Mouse (Mus musculus): ENCODE results near the gene F830045P16Rik. TPM values are rescaled to one million over a fixed set of nuclear protein-coding genes. Genes with fewer than 3 reads are reported as not detected.
A peak's percentile ranks its signal among the peaks of the same experiment; 100 is the strongest.

F830045P16Rik gene
- polyA plus RNA-seq, 1 experiment from 2014 or later = 0.39 TPM

GRCm38 (mm10) chr2:129556081-129556480 is 19.7 kb upstream of the F830045P16Rik start:
- Histone ChIP-seq H3K27ac (replicated peaks; ENCODE audit: low read depth, low read length) (no peak overlapping the region), H3K36me3 (ENCODE audit: control insufficient read depth, insufficient read depth, low read length) (no peaks in the 10 kb centered on the region), H3K9ac (ENCODE audit: low read depth, low read length) (no peak overlapping the region), H3K4me2 (ENCODE audit: low read depth, low read length) (no peak overlapping the region), H3K4me1 (ENCODE audit: control insufficient read depth, insufficient read depth, low read length) (no peaks in the 10 kb centered on the region), H3K27me3 (replicated peaks; ENCODE audit: control insufficient read depth, insufficient read depth, low read length) (no peaks in the 10 kb centered on the region), H3K4me3 (ENCODE audit: low read depth, low read length) (no peak overlapping the region), H3K9me3 (ENCODE audit: control insufficient read depth, low read length) (no peaks in the 10 kb centered on the region)
- WGBS = 57% methylated on average over 6 of the region's 6 CpGs
- ATAC-seq (ENCODE audit: low read depth) (no peak), DNase-seq (ENCODE audit: low spot score) (no peak)

GRCm38 (mm10) chr2:129550781-129551180 is 14.4 kb upstream of the F830045P16Rik start:
- H3K9me3 ChIP-seq (ENCODE audit: control insufficient read depth, low read length) = no peaks in the 10 kb centered on the region
- no peak overlapping the region for H3K4me2 ChIP-seq (ENCODE audit: low read depth, low read length)
- no peak overlapping the region for H3K4me3 ChIP-seq (ENCODE audit: low read depth, low read length)
- H3K36me3 ChIP-seq (ENCODE audit: control insufficient read depth, insufficient read depth, low read length) = no peaks in the 10 kb centered on the region
- no peaks in the 10 kb centered on the region for H3K27me3 ChIP-seq (replicated peaks; ENCODE audit: control insufficient read depth, insufficient read depth, low read length)
- H3K9ac ChIP-seq (ENCODE audit: low read depth, low read length) = no peak overlapping the region
- no peak for ATAC-seq (ENCODE audit: low read depth)
- 63% methylated on average over 2 of the region's 2 CpGs for WGBS
- no peak for DNase-seq (ENCODE audit: low spot score)
- no peak overlapping the region for H3K27ac ChIP-seq (replicated peaks; ENCODE audit: low read depth, low read length)
- no peaks in the 10 kb centered on the region for H3K4me1 ChIP-seq (ENCODE audit: control insufficient read depth, insufficient read depth, low read length)

GRCm38 (mm10) chr2:129549537-129550135 is 13.2 kb upstream of the F830045P16Rik start:
- Histone ChIP-seq H3K9me3 (ENCODE audit: control insufficient read depth, low read length) (no peaks in the 10 kb centered on the region), H3K4me2 (ENCODE audit: low read depth, low read length) (no peak overlapping the region), H3K36me3 (ENCODE audit: control insufficient read depth, insufficient read depth, low read length) (no peaks in the 10 kb centered on the region), H3K4me3 (ENCODE audit: low read depth, low read length) (no peak overlapping the region), H3K27ac (replicated peaks; ENCODE audit: low read depth, low read length) (no peak overlapping the region), H3K4me1 (ENCODE audit: control insufficient read depth, insufficient read depth, low read length) (no peaks in the 10 kb centered on the region), H3K27me3 (replicated peaks; ENCODE audit: control insufficient read depth, insufficient read depth, low read length) (no peaks in the 10 kb centered on the region), H3K9ac (ENCODE audit: low read depth, low read length) (no peak overlapping the region)
- WGBS = 63% methylated on average over 9 of the region's 9 CpGs
- DNase-seq (ENCODE audit: low spot score) (no peak), ATAC-seq (ENCODE audit: low read depth) (no peak)

- ATAC-seq (ENCODE audit: low read depth) = no peak
- H3K4me2 ChIP-seq (ENCODE audit: low read depth, low read length) = no peak overlapping the region
- no peaks in the 10 kb centered on the region for H3K9me3 ChIP-seq (ENCODE audit: control insufficient read depth, low read length)
- no peak overlapping the region for H3K4me3 ChIP-seq (ENCODE audit: low read depth, low read length)
- H3K27ac ChIP-seq (replicated peaks; ENCODE audit: low read depth, low read length) = no peak overlapping the region
- DNase-seq (ENCODE audit: low spot score) = no peak
- no peak overlapping the region for H3K9ac ChIP-seq (ENCODE audit: low read depth, low read length)
- 61% methylated on average over 3 of the region's 3 CpGs for WGBS
- no peaks in the 10 kb centered on the region for H3K36me3 ChIP-seq (ENCODE audit: control insufficient read depth, insufficient read depth, low read length)
- no peaks in the 10 kb centered on the region for H3K4me1 ChIP-seq (ENCODE audit: control insufficient read depth, insufficient read depth, low read length)
- no peaks in the 10 kb centered on the region for H3K27me3 ChIP-seq (replicated peaks; ENCODE audit: control insufficient read depth, insufficient read depth, low read length)
These were observed 10.4 kb upstream of the F830045P16Rik start for GRCm38 (mm10) chr2:129546772-129547171.

GRCm38 (mm10) chr2:129545596-129545995 is 9.2 kb upstream of the F830045P16Rik start:
- DNase-seq (ENCODE audit: low spot score) (no peak), ATAC-seq (ENCODE audit: low read depth) (no peak)
- no peak overlapping the region for H3K4me2 ChIP-seq (ENCODE audit: low read depth, low read length)
- WGBS = 68% methylated on average over 7 of the region's 7 CpGs
- no peaks in the 10 kb centered on the region for H3K4me1 ChIP-seq (ENCODE audit: control insufficient read depth, insufficient read depth, low read length)
- H3K36me3 ChIP-seq (ENCODE audit: control insufficient read depth, insufficient read depth, low read length) = no peaks in the 10 kb centered on the region
- no peak overlapping the region for H3K4me3 ChIP-seq (ENCODE audit: low read depth, low read length)
- H3K9ac ChIP-seq (ENCODE audit: low read depth, low read length) = no peak overlapping the region
- no peaks in the 10 kb centered on the region for H3K9me3 ChIP-seq (ENCODE audit: control insufficient read depth, low read length)
- H3K27ac ChIP-seq (replicated peaks; ENCODE audit: low read depth, low read length) = no peak overlapping the region
- H3K27me3 ChIP-seq (replicated peaks; ENCODE audit: control insufficient read depth, insufficient read depth, low read length) = no peaks in the 10 kb centered on the region

GRCm38 (mm10) chr2:129544919-129545318 is 8.5 kb upstream of the F830045P16Rik start:
- DNase-seq (ENCODE audit: low spot score) (no peak), ATAC-seq (ENCODE audit: low read depth) (no peak)
- Histone ChIP-seq H3K27me3 (replicated peaks; ENCODE audit: control insufficient read depth, insufficient read depth, low read length) (no peaks in the 10 kb centered on the region), H3K27ac (replicated peaks; ENCODE audit: low read depth, low read length) (no peak overlapping the region), H3K4me1 (ENCODE audit: control insufficient read depth, insufficient read depth, low read length) (no peaks in the 10 kb centered on the region), H3K9ac (ENCODE audit: low read depth, low read length) (no peak overlapping the region), H3K4me2 (ENCODE audit: low read depth, low read length) (no peak overlapping the region), H3K36me3 (ENCODE audit: control insufficient read depth, insufficient read depth, low read length) (no peaks in the 10 kb centered on the region), H3K4me3 (ENCODE audit: low read depth, low read length) (no peak overlapping the region), H3K9me3 (ENCODE audit: control insufficient read depth, low read length) (no peaks in the 10 kb centered on the region)
- 77% methylated on average over 3 of the region's 3 CpGs for WGBS

GRCm38 (mm10) chr2:129544448-129544847 is 8.0 kb upstream of the F830045P16Rik start:
- H3K27ac ChIP-seq (replicated peaks; ENCODE audit: low read depth, low read length) = no peak overlapping the region
- H3K36me3 ChIP-seq (ENCODE audit: control insufficient read depth, insufficient read depth, low read length) = no peaks in the 10 kb centered on the region
- no peak overlapping the region for H3K9ac ChIP-seq (ENCODE audit: low read depth, low read length)
- H3K4me2 ChIP-seq (ENCODE audit: low read depth, low read length) = no peak overlapping the region
- no peaks in the 10 kb centered on the region for H3K9me3 ChIP-seq (ENCODE audit: control insufficient read depth, low read length)
- peak; percentile 78; the same call in 1 of the 2 replicates for ATAC-seq (ENCODE audit: low read depth)
- H3K27me3 ChIP-seq (replicated peaks; ENCODE audit: control insufficient read depth, insufficient read depth, low read length) = no peaks in the 10 kb centered on the region
- WGBS = 26% methylated on average over 4 of the region's 4 CpGs
- no peaks in the 10 kb centered on the region for H3K4me1 ChIP-seq (ENCODE audit: control insufficient read depth, insufficient read depth, low read length)
- DNase-seq (ENCODE audit: low spot score) = peak; percentile 62
- H3K4me3 ChIP-seq (ENCODE audit: low read depth, low read length) = no peak overlapping the region

- no peak overlapping the region for H3K4me3 ChIP-seq (ENCODE audit: low read depth, low read length)
- H3K9ac ChIP-seq (ENCODE audit: low read depth, low read length) = no peak overlapping the region
- H3K27ac ChIP-seq (replicated peaks; ENCODE audit: low read depth, low read length) = no peak overlapping the region
- no peaks in the 10 kb centered on the region for H3K4me1 ChIP-seq (ENCODE audit: control insufficient read depth, insufficient read depth, low read length)
- no peak for ATAC-seq (ENCODE audit: low read depth)
- DNase-seq (ENCODE audit: low spot score) = no peak
- no peaks in the 10 kb centered on the region for H3K36me3 ChIP-seq (ENCODE audit: control insufficient read depth, insufficient read depth, low read length)
- no peak overlapping the region for H3K4me2 ChIP-seq (ENCODE audit: low read depth, low read length)
- H3K27me3 ChIP-seq (replicated peaks; ENCODE audit: control insufficient read depth, insufficient read depth, low read length) = no peaks in the 10 kb centered on the region
- 78% methylated on average over 3 of the region's 3 CpGs for WGBS
- H3K9me3 ChIP-seq (ENCODE audit: control insufficient read depth, low read length) = no peaks in the 10 kb centered on the region
These were observed 3.6 kb upstream of the F830045P16Rik start for GRCm38 (mm10) chr2:129540036-129540435.

GRCm38 (mm10) chr2:129539175-129539574 is 2.8 kb upstream of the F830045P16Rik start:
- WGBS = 52% methylated on average over 4 of the region's 4 CpGs
- DNase-seq (ENCODE audit: low spot score) = no peak
- H3K27me3 ChIP-seq (replicated peaks; ENCODE audit: control insufficient read depth, insufficient read depth, low read length) = no peaks in the 10 kb centered on the region
- no peaks in the 10 kb centered on the region for H3K36me3 ChIP-seq (ENCODE audit: control insufficient read depth, insufficient read depth, low read length)
- no peak overlapping the region for H3K4me2 ChIP-seq (ENCODE audit: low read depth, low read length)
- H3K4me3 ChIP-seq (ENCODE audit: low read depth, low read length) = no peak overlapping the region
- H3K4me1 ChIP-seq (ENCODE audit: control insufficient read depth, insufficient read depth, low read length) = no peaks in the 10 kb centered on the region
- no peaks in the 10 kb centered on the region for H3K9me3 ChIP-seq (ENCODE audit: control insufficient read depth, low read length)
- no peak for ATAC-seq (ENCODE audit: low read depth)
- no peak overlapping the region for H3K9ac ChIP-seq (ENCODE audit: low read depth, low read length)
- H3K27ac ChIP-seq (replicated peaks; ENCODE audit: low read depth, low read length) = no peak overlapping the region

Measured in embryonic facial prominence, embryonic 14.5 days (tissue).